Mouse (Mus musculus) lung, embryonic 16.5 days (tissue): ENCODE measurements around the gene Lsm14b. TPM values are rescaled to one million over a fixed set of nuclear protein-coding genes. Genes with fewer than 3 reads are reported as not detected.

Experiments used
- ATAC-seq: fragments of 200-750 bp; cut with Nextera tagmentation; 2 replicates; pipeline ENCODE4 v1.8.0; 2017; ENCODE audit warnings: low read depth, mild to moderate bottlenecking, moderate library complexity
- H3K27ac ChIP-seq: fragments of 300-500 bp; sonication (generic); 2 replicates; pipeline ENCODE4 v1.5.1; 2014; ENCODE audit warnings: mild to moderate bottlenecking, control low read depth, low read length
- H3K27me3 ChIP-seq: fragments of 300-500 bp; sonication (generic); 2 replicates; pipeline ENCODE4 v1.6.1; 2014; ENCODE audit warnings: low read depth, low read length, mixed read lengths; ENCODE audit not compliant: control insufficient read depth, insufficient read depth
- H3K36me3 ChIP-seq: fragments of 300-500 bp; sonication (generic); 2 replicates; pipeline ENCODE4 v1.6.1; 2014; ENCODE audit warnings: low read length; ENCODE audit not compliant: control insufficient read depth, insufficient read depth
- H3K4me1 ChIP-seq: fragments of 300-500 bp; sonication (generic); replicated peaks from 2 replicates; pipeline ENCODE4 v1.6.1; 2014; ENCODE audit warnings: low read length, mixed read lengths; ENCODE audit not compliant: control insufficient read depth, insufficient read depth
- H3K4me2 ChIP-seq: fragments of 300-500 bp; sonication (generic); 2 replicates; pipeline ENCODE4 v1.6.1; 2014; ENCODE audit warnings: low read depth, low read length, control low read depth
- H3K4me3 ChIP-seq: fragments of 300-500 bp; sonication (generic); 2 replicates; pipeline ENCODE4 v1.5.1; 2014; ENCODE audit warnings: mild to moderate bottlenecking, low read length, control low read depth
- H3K9ac ChIP-seq: fragments of 300-500 bp; sonication (generic); 2 replicates; pipeline ENCODE4 v1.6.1; 2014; ENCODE audit warnings: low read length, control low read depth
- H3K9me3 ChIP-seq: fragments of 300-500 bp; sonication (generic); 2 replicates; pipeline ENCODE4 v1.6.1; 2016; ENCODE audit warnings: low read length; ENCODE audit not compliant: control insufficient read depth
- WGBS: fragments of 180-500 bp; shearing (Covaris S2); extraction: QIAGEN DNeasy Blood & Tissue Kit; methylation state at CpG from one replicate; pipeline ENCODE4 v1.1.7; 2014; 5-methylcytosine and 5-hydroxymethylcytosine counted together
- polyA plus RNA-seq: library from polyadenylated mRNA; unstranded; fragments of >200 nt; fragmentation: Nextera tagmentation; extraction: Ambion mirVana; gene quantifications from 2 replicates; pipeline ENCODE4 v1.2.1, GENCODE M21; 2015

The Lsm14b gene
- 4.6 and 5.0 TPM in 2 replicates for polyA plus RNA-seq

- H3K4me2 ChIP-seq: peak within 1 kb of the TSS; percentile 80
- H3K9me3 ChIP-seq: no peaks in the 10 kb centered on the region
- H3K27me3 ChIP-seq: peaks cover 9% of the 10 kb centered on the region; the same call in 1 of the 2 replicates
- H3K27ac ChIP-seq: peak within 1 kb of the TSS; percentile 91
- ATAC-seq: peak; percentile 97
- under 1% methylated on average over 64 of the region's 80 CpGs for WGBS
- H3K36me3 ChIP-seq: peaks cover 5% of the 10 kb centered on the region; the same call in 1 of the 2 replicates
- peak within 1 kb of the TSS; percentile 90 for H3K9ac ChIP-seq
- peaks cover 23% of the 10 kb centered on the region for H3K4me1 ChIP-seq
- H3K4me3 ChIP-seq: peak within 1 kb of the TSS; percentile 89
These were observed at the start of gene Lsm14b for GRCm38 (mm10) chr2:180024401-180025098. TSS of gene Lsm14b (plus strand) at chr2:180024987.

GRCm38 (mm10) chr2:179975851-179976250 lies 48.9 kb upstream of the Lsm14b start:
- 0% methylated on average over 1 of the region's 82 CpGs for WGBS

GRCm38 (mm10) chr2:179976295-179976627 lies 48.5 kb upstream of the Lsm14b start:
- peak overlapping the region; percentile 97 for H3K9ac ChIP-seq
- ATAC-seq: peak; percentile 53
- H3K4me3 ChIP-seq: peak overlapping the region; percentile 86
- H3K27ac ChIP-seq: peak overlapping the region; percentile 80
- under 1% methylated on average over 31 of the region's 54 CpGs for WGBS
- H3K27me3 ChIP-seq: no peaks in the 10 kb centered on the region
- H3K4me1 ChIP-seq: peaks cover 35% of the 10 kb centered on the region
- peak overlapping the region; percentile 98 for H3K4me2 ChIP-seq
- no peaks in the 10 kb centered on the region for H3K36me3 ChIP-seq
- no peaks in the 10 kb centered on the region; the same call in 1 of the 2 replicates for H3K9me3 ChIP-seq

More at GRCm38 (mm10) chr2:179975851-179976250, 48.9 kb upstream of the Lsm14b start:
- Histone ChIP-seq H3K27me3 (no peaks in the 10 kb centered on the region), H3K4me1 (peaks cover 35% of the 10 kb centered on the region), H3K9ac (peak overlapping the region; percentile 97), H3K36me3 (no peaks in the 10 kb centered on the region), H3K4me2 (peak overlapping the region; percentile 98), H3K4me3 (peak overlapping the region; percentile 86), H3K9me3 (no peaks in the 10 kb centered on the region; the same call in 1 of the 2 replicates), H3K27ac (no peak overlapping the region; the same call in 1 of the 2 replicates)
- ATAC-seq: peak; percentile 2

GRCm38 (mm10) chr2:179976628-179977343 lies 48.0 kb upstream of the Lsm14b start, which contains the start of gene Taf4:
TSS of gene Taf4 (minus strand) at chr2:179976646.
- H3K27ac ChIP-seq: peak within 1 kb of the TSS; percentile 93
- H3K4me3 ChIP-seq: peak within 1 kb of the TSS; percentile 86
- H3K27me3 ChIP-seq: no peaks in the 10 kb centered on the region
- H3K4me2 ChIP-seq: peak within 1 kb of the TSS; percentile 98
- under 1% methylated on average over 53 of the region's 84 CpGs for WGBS
- H3K36me3 ChIP-seq: no peaks in the 10 kb centered on the region
- peak within 1 kb of the TSS; percentile 97 for H3K9ac ChIP-seq
- H3K9me3 ChIP-seq: no peaks in the 10 kb centered on the region; the same call in 1 of the 2 replicates
- peak; percentile 94 for ATAC-seq
- peaks cover 33% of the 10 kb centered on the region for H3K4me1 ChIP-seq

GRCm38 (mm10) chr2:179977344-179978025 lies 47.3 kb upstream of the Lsm14b start:
- peaks cover 31% of the 10 kb centered on the region for H3K4me1 ChIP-seq
- H3K9ac ChIP-seq: peak overlapping the region; percentile 97
- 6% methylated on average over 10 of the region's 10 CpGs for WGBS
- H3K4me3 ChIP-seq: peak overlapping the region; percentile 86
- no peaks in the 10 kb centered on the region for H3K27me3 ChIP-seq
- peak overlapping the region; percentile 63 for H3K4me2 ChIP-seq
- no peaks in the 10 kb centered on the region; the same call in 1 of the 2 replicates for H3K9me3 ChIP-seq
- no peaks in the 10 kb centered on the region for H3K36me3 ChIP-seq
- ATAC-seq: no peak
- peak overlapping the region; percentile 93 for H3K27ac ChIP-seq

- Histone ChIP-seq H3K4me3 (no peak overlapping the region), H3K27me3 (no peaks in the 10 kb centered on the region), H3K4me2 (no peak overlapping the region), H3K9me3 (no peaks in the 10 kb centered on the region; the same call in 1 of the 2 replicates), H3K9ac (no peak overlapping the region), H3K4me1 (peaks cover 23% of the 10 kb centered on the region), H3K36me3 (no peaks in the 10 kb centered on the region), H3K27ac (no peak overlapping the region)
- ATAC-seq: no peak
- 73% methylated on average over 3 of the region's 3 CpGs for WGBS
These were observed 46.5 kb upstream of the Lsm14b start for GRCm38 (mm10) chr2:179978250-179978649.

- H3K27ac ChIP-seq: no peak overlapping the region
- ATAC-seq: no peak
- peaks cover 7% of the 10 kb centered on the region for H3K4me1 ChIP-seq
- no peaks in the 10 kb centered on the region for H3K36me3 ChIP-seq
- H3K27me3 ChIP-seq: no peaks in the 10 kb centered on the region
- no peak overlapping the region for H3K4me2 ChIP-seq
- H3K9me3 ChIP-seq: no peaks in the 10 kb centered on the region; the same call in 1 of the 2 replicates
- H3K9ac ChIP-seq: no peak overlapping the region
- no peak overlapping the region for H3K4me3 ChIP-seq
- 64% methylated on average over 8 of the region's 8 CpGs for WGBS
These were observed 45.0 kb upstream of the Lsm14b start for GRCm38 (mm10) chr2:179979836-179980235.

GRCm38 (mm10) chr2:179980616-179981015 lies 44.2 kb upstream of the Lsm14b start:
- Histone ChIP-seq H3K27ac (no peak overlapping the region), H3K4me3 (no peak overlapping the region), H3K9me3 (no peaks in the 10 kb centered on the region; the same call in 1 of the 2 replicates), H3K4me1 (peaks cover 3% of the 10 kb centered on the region), H3K9ac (no peak overlapping the region), H3K27me3 (no peaks in the 10 kb centered on the region), H3K36me3 (no peaks in the 10 kb centered on the region), H3K4me2 (no peak overlapping the region)
- WGBS: 43% methylated on average over 4 of the region's 4 CpGs
- no peak for ATAC-seq
